Mouse (Mus musculus): ENCODE results near the gene Brwd1.

GRCm38 (mm10) chr16:96081742-96082241 is 534 bp downstream of the Brwd1 start:
- TF ChIP-seq TCF12 (IDR thresholded peaks at IDR 0.05; ENCODE audit: low read depth, low read length): no peak
- TF ChIP-seq CTCF (conservative IDR thresholded peaks at IDR 0.05 in 1 of 2, IDR thresholded peaks at IDR 0.05 in 1 of 2; ENCODE audit: low read depth in 2 of 2, low read length in 2 of 2): no peak
- TF ChIP-seq POLR2A (IDR thresholded peaks at IDR 0.05; ENCODE audit: low read depth, low read length): no peak
- no peak for TF ChIP-seq ZC3H11A (IDR thresholded peaks at IDR 0.05; ENCODE audit: low read depth, low read length)
- no peak for TF ChIP-seq NELFE (IDR thresholded peaks at IDR 0.05; ENCODE audit: low read depth, low read length)
- no peak for TF ChIP-seq IRF4 (IDR thresholded peaks at IDR 0.05; ENCODE audit: low read depth, low read length)
- no peak for TF ChIP-seq MAFK (IDR thresholded peaks at IDR 0.05; ENCODE audit: insufficient replicate concordance, low read length)
- no peak for TF ChIP-seq MAX (IDR thresholded peaks at IDR 0.05; ENCODE audit: low read length)
- TF ChIP-seq RCOR1 (conservative IDR thresholded peaks at IDR 0.05; ENCODE audit: low read depth, low read length): no peak
- no peak for TF ChIP-seq EP300 (IDR thresholded peaks at IDR 0.05; ENCODE audit: low read length)
- TF ChIP-seq KAT2A (IDR thresholded peaks at IDR 0.05; ENCODE audit: insufficient replicate concordance, low read length): no peak
- TF ChIP-seq HCFC1 (IDR thresholded peaks at IDR 0.05; ENCODE audit: low read depth, low read length): no peak
- TF ChIP-seq ETS1 (conservative IDR thresholded peaks at IDR 0.05; ENCODE audit: low read depth, low read length): no peak

Measured in CH12.LX (cell line).